Mouse (Mus musculus) cortical plate, adult 2 months (tissue): ENCODE measurements at regions not wholly inside any gene's neighbourhood (a gene's known extent, or its start where the extent isn't known, plus 50 kb on each side); places are given as distances from the start of the nearest gene placed in this dataset.

ENCODE experiments used
- CTCF ChIP-seq: fragments of 200-500 bp; IDR thresholded peaks from 2 replicates; pipeline ENCODE4 v1.5.1; 2011; ENCODE audit warnings: mild to moderate bottlenecking, control low read depth, low read length; ENCODE audit not compliant: insufficient read depth; ENCODE audit errors: extremely low read depth
- POLR2A ChIP-seq: fragments of 200-500 bp; IDR thresholded peaks from 2 replicates; pipeline ENCODE4 v1.6.1; 2011; ENCODE audit warnings: mild to moderate bottlenecking, low read length, control low read depth; ENCODE audit not compliant: insufficient read depth; ENCODE audit errors: extremely low read depth

DNA sequence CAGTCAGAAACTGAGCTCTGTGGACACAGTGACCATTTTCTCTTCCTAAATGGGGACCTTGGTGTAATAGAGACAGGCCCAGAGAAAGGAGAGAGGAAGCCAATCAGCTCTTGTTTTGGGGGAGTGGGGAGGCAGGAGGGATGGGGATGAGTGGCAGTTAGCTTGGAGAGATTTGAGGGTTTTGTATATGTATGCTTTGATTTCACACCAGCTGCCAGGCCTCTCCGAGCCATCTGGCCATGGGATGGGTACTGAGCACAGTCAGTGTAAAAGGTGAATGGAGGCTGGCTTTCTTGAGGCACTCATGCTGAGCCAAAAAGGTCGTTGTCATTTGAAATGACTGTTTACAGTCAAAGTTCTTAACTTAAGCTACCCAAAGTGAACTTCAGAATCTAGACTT lies 295.2 kb upstream of the Gadl1 start:
- TF ChIP-seq POLR2A (no peak), CTCF (no peak)
